In the genomic region with DNA sequence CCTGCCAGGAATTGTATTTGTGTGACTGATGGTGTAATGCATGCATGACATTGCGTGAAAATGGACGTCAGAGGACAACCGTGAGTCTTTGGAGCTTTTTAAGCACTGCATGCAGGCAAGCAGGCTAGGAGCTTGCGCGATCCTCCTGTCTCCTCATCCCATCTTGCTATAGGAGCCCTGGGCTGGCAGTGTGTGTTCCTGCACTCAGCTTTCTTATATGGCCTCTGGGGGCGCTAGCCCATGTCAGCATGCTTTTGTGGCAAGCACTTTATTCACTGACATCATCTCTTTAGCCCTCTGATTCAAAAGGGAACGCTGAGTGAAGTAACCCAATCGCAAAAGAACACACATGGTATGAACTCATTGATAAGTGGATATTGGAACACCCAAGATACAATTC, we compare ENCODE assay signal across 15 mouse cellular contexts.
DNase-seq lines count a peak whose midpoint lies in the region; ATAC-seq and TF ChIP-seq lines count a peak whose summit lies in the region.
"Had no signal": no experiment of that assay in that cellular context is flagged by ENCODE, and none has a peak within 500 bp of the region (broad histone marks: within the 10 kb centered on the region; RNA-seq: fewer than 3 reads in every experiment).

No protein-coding gene starts in this region.

- no peak overlapping the region for H3K27ac ChIP-seq in gastrocnemius, adult 2 months
- H3K27ac ChIP-seq in liver, embryonic 14.5 days: no peak overlapping the region
- H3K27ac ChIP-seq in ES-Bruce4 (ENCODE audit: insufficient read depth, low read length): no peak overlapping the region
- no peak overlapping the region for H3K27ac ChIP-seq in forebrain, embryonic 15.5 days (replicated peaks)
- H3K27ac ChIP-seq: hindbrain, embryonic 15.5 days; macrophage; neural tube, embryonic 15.5 days had no signal

- no peak overlapping the region for H3K9ac ChIP-seq in liver, embryonic 14.5 days (replicated peaks)
- no peak overlapping the region for H3K9ac ChIP-seq in ES-Bruce4 (ENCODE audit: low read depth, poor library complexity, severe bottlenecking)
- H3K9ac ChIP-seq in forebrain, embryonic 15.5 days (replicated peaks): no peak overlapping the region
- H3K9ac ChIP-seq: heart, embryonic 12.5 days; hindbrain, embryonic 15.5 days; neural tube, embryonic 15.5 days had no signal

- TF ChIP-seq CTCF in gastrocnemius, adult 2 months (IDR thresholded peaks at IDR 0.05): peak; percentile 21
- peak; percentile 28 for TF ChIP-seq CTCF in liver, embryonic 14.5 days (IDR thresholded peaks at IDR 0.05; ENCODE audit: low read depth)
- peak; percentile 57 for TF ChIP-seq CTCF in ES-Bruce4 (IDR thresholded peaks at IDR 0.05; ENCODE audit: low read depth, low read length)

- TF ChIP-seq EP300 in liver, embryonic 14.5 days (IDR thresholded peaks at IDR 0.05; ENCODE audit: low read depth): no peak
- no peak for TF ChIP-seq EP300 in ES-Bruce4 (IDR thresholded peaks at IDR 0.05; ENCODE audit: insufficient read depth, low read depth, low read length)

- intact Hi-C loops in gastrocnemius, adult 2 months (cut with DNase I): no loop called here

- no peak for ATAC-seq in liver, embryonic 14.5 days (ENCODE audit: insufficient read depth)
- no peak for ATAC-seq in forebrain, embryonic 15.5 days (replicated peaks)

- no peaks in the 10 kb centered on the region for H3K27me3 ChIP-seq in liver, embryonic 14.5 days (ENCODE audit: control insufficient read depth, insufficient read depth, low read length)
- H3K27me3 ChIP-seq in ES-Bruce4 (ENCODE audit: control insufficient read depth, insufficient read depth, low read length, poor library complexity, severe bottlenecking): no peaks in the 10 kb centered on the region
- no peaks in the 10 kb centered on the region for H3K27me3 ChIP-seq in forebrain, embryonic 15.5 days
- H3K27me3 ChIP-seq: heart, embryonic 12.5 days; hindbrain, embryonic 15.5 days; neural tube, embryonic 15.5 days had no signal

- DNase-seq in gastrocnemius, adult 2 months: no peak
- no peak for DNase-seq in gastrocnemius, adult 18-20 months (ENCODE audit: low spot score)
- no peak for DNase-seq in liver, embryonic 14.5 days (ENCODE audit: low read depth in 3 of 3, low spot score in 3 of 3)
- no peak for DNase-seq in liver
- peak; percentile 45 for DNase-seq in embryo, embryonic 11 days
- DNase-seq in neural tube, embryonic 10.5 days (ENCODE audit: extremely low spot score, low spot score): no peak
- DNase-seq: adrenal gland, postnatal 25 days; cerebellum, adult 11 months; right cerebral cortex, postnatal 14 days had no signal

- no peaks in the 10 kb centered on the region for H3K4me1 ChIP-seq in liver, embryonic 14.5 days (replicated peaks; ENCODE audit: control insufficient read depth in 2 of 2, insufficient read depth in 2 of 2, low read length in 1 of 2)
- peaks cover 2% of the 10 kb centered on the region for H3K4me1 ChIP-seq in ES-Bruce4 (ENCODE audit: control insufficient read depth, insufficient read depth, low read length)
- H3K4me1 ChIP-seq in forebrain, embryonic 15.5 days: peaks cover 8% of the 10 kb centered on the region; the same call in 1 of the 2 replicates

- H3K4me2 ChIP-seq in liver, embryonic 14.5 days (ENCODE audit: low read depth): no peak overlapping the region
- no peak overlapping the region for H3K4me2 ChIP-seq in forebrain, embryonic 15.5 days (replicated peaks)
- H3K4me2 ChIP-seq: heart, embryonic 12.5 days; hindbrain, embryonic 15.5 days; neural tube, embryonic 15.5 days had no signal

- WGBS in liver, embryonic 14.5 days (ENCODE audit: insufficient replicate concordance): 60% methylated on average over 8 of the region's 8 CpGs
- 73% methylated on average over 8 of the region's 8 CpGs for WGBS in forebrain, embryonic 15.5 days

- no peak for TF ChIP-seq POLR2A in ES-Bruce4 (IDR thresholded peaks at IDR 0.05; ENCODE audit: insufficient read depth, low read length)

- no peaks in the 10 kb centered on the region for H3K9me3 ChIP-seq in liver, embryonic 14.5 days (ENCODE audit: control insufficient read depth, low read length)
- no peaks in the 10 kb centered on the region for H3K9me3 ChIP-seq in ES-Bruce4 (replicated peaks; ENCODE audit: control insufficient read depth, insufficient read depth, low read length, poor library complexity, severe bottlenecking)
- no peaks in the 10 kb centered on the region for H3K9me3 ChIP-seq in forebrain, embryonic 15.5 days
- H3K9me3 ChIP-seq: heart, embryonic 12.5 days; hindbrain, embryonic 15.5 days; neural tube, embryonic 15.5 days had no signal

- H3K4me3 ChIP-seq in gastrocnemius, adult 2 months: no peak overlapping the region
- H3K4me3 ChIP-seq in liver, embryonic 14.5 days (ENCODE audit: insufficient read depth in 1 of 2, low read depth in 2 of 2, low read length in 2 of 2): no peak overlapping the region
- H3K4me3 ChIP-seq in ES-Bruce4 (ENCODE audit: low read depth, low read length): no peak overlapping the region
- no peak overlapping the region for H3K4me3 ChIP-seq in forebrain, embryonic 15.5 days
- H3K4me3 ChIP-seq: heart, embryonic 12.5 days; hindbrain, embryonic 15.5 days; neural tube, embryonic 15.5 days had no signal

- H3K36me3 ChIP-seq in liver, embryonic 14.5 days (replicated peaks; ENCODE audit: control insufficient read depth, insufficient read depth, low read depth): no peaks in the 10 kb centered on the region
- no peaks in the 10 kb centered on the region for H3K36me3 ChIP-seq in ES-Bruce4 (ENCODE audit: control insufficient read depth, insufficient read depth, low read length, poor library complexity, severe bottlenecking)
- H3K36me3 ChIP-seq in forebrain, embryonic 15.5 days: no peaks in the 10 kb centered on the region
- H3K36me3 ChIP-seq: heart, embryonic 12.5 days; hindbrain, embryonic 15.5 days; neural tube, embryonic 15.5 days had no signal
